Mouse (Mus musculus): ENCODE measurements around the gene Galr3. TPM values are rescaled to one million over a fixed set of nuclear protein-coding genes. Genes with fewer than 3 reads are reported as not detected.

Galr3 gene
- total and polyA plus RNA-seq, 2 experiments from 2014 or later = 0.20 to 0.47 TPM

DNA sequence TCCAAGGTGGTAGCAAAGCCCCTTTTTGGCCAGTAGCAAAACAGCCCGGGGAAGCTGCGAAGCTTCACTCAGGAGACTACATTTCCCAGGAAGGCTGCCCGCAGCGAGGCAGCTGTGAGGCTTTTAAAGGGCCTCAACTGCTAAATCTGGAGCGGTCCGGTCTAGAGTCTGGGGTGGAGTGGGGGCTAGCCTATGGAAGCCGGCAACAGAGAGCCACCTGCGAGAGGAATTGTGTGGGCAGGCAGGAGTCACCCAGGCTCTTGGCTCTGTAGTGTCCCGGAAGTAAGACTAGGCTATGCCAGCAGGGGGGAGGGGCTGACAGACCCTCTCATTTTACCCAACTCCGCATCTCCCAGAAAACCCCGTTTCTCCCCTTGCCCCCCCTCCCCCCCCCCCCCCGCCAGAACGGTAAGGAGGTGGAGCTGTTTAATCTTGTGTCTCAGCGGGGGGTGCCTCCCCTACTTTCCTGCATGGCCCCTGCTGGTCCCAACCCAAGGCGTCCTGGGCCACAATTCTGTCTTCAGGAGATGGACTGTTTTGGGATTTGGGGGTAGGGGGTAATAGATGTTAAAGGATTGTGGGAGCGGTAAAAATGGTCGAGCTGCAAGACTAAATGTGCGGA, 15.9 kb upstream of the Galr3 start:
- Histone ChIP-seq H3K4me2 (ENCODE audit: low read depth, low read length) (peak overlapping the region; percentile 29), H3K36me3 (ENCODE audit: insufficient read depth, low read length) (no peaks in the 10 kb centered on the region), H3K4me3 (ENCODE audit: low read length) (peak overlapping the region; percentile 8; the same call in 1 of the 2 replicates), H3K4me1 (ENCODE audit: insufficient read depth, low read length) (peaks cover 17% of the 10 kb centered on the region; the same call in 1 of the 2 replicates), H3K27me3 (ENCODE audit: insufficient read depth, low read length) (no peaks in the 10 kb centered on the region), H3K9ac (replicated peaks; ENCODE audit: low read length) (peak overlapping the region; percentile 28; the same call in 1 of the 2 replicates), H3K9me3 (ENCODE audit: low read length) (no peaks in the 10 kb centered on the region), H3K27ac (0 out of 2 replicates have a peak overlapping the region, but pooled peaks have one; percentile 97)
- TF ChIP-seq CTCF (IDR thresholded peaks at IDR 0.05; ENCODE audit: low read depth) = no peak
- ATAC-seq = no peak
- WGBS = 9% methylated on average over 15 of the region's 18 CpGs
- peak; percentile 39 for DNase-seq (ENCODE audit: low spot score)

DNA sequence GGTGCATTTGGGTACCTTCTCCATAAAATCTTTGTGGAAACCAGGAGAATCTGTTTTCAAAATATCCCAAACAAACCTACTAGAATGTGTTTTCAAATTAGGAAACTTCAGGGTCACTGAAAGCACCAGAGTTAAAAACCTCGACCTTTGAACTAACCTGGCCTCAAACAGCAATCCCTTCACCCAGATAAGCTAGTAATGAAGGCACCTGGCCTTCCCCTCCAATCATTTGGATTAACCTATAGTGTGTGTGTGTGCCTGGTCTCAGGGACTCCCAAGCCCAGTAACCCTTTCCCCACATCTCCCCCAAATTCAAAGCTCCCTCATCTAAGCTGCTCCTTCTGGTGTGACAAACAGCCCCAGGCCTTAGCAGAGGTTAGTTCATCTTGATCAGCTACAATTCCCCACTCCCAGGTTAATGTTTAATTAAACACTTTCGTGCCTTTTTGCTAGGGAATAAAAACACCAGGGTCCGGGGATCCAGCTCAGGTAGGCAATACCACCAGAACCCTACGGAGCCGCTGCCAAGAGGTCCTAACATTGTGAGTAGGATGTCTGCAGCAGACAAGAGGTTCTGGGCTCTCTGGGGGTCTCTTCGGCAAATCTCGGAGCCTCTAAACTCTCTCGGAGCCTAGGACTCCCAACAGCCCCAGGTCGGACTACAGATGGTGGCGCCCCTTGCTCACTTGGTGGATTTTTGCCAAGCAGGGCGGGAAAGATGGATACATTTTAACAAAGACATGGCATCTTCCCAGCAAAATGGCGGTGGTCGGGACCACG, 15.0 kb upstream of the Galr3 start:
- Histone ChIP-seq H3K36me3 (ENCODE audit: insufficient read depth, low read length) (no peaks in the 10 kb centered on the region), H3K27ac (peak overlapping the region; percentile 97; the same call in 1 of the 2 replicates), H3K27me3 (ENCODE audit: insufficient read depth, low read length) (no peaks in the 10 kb centered on the region), H3K9me3 (ENCODE audit: low read length) (no peaks in the 10 kb centered on the region), H3K4me1 (ENCODE audit: insufficient read depth, low read length) (peaks cover 25% of the 10 kb centered on the region), H3K4me3 (ENCODE audit: low read length) (no peak overlapping the region), H3K9ac (replicated peaks; ENCODE audit: low read length) (peak overlapping the region; percentile 99), H3K4me2 (ENCODE audit: low read depth, low read length) (peak overlapping the region; percentile 97)
- WGBS = 34% methylated on average over 14 of the region's 14 CpGs
- ATAC-seq (no peak), DNase-seq (ENCODE audit: low spot score) (peak; percentile 78)
- TF ChIP-seq CTCF (IDR thresholded peaks at IDR 0.05; ENCODE audit: low read depth) = no peak

DNA sequence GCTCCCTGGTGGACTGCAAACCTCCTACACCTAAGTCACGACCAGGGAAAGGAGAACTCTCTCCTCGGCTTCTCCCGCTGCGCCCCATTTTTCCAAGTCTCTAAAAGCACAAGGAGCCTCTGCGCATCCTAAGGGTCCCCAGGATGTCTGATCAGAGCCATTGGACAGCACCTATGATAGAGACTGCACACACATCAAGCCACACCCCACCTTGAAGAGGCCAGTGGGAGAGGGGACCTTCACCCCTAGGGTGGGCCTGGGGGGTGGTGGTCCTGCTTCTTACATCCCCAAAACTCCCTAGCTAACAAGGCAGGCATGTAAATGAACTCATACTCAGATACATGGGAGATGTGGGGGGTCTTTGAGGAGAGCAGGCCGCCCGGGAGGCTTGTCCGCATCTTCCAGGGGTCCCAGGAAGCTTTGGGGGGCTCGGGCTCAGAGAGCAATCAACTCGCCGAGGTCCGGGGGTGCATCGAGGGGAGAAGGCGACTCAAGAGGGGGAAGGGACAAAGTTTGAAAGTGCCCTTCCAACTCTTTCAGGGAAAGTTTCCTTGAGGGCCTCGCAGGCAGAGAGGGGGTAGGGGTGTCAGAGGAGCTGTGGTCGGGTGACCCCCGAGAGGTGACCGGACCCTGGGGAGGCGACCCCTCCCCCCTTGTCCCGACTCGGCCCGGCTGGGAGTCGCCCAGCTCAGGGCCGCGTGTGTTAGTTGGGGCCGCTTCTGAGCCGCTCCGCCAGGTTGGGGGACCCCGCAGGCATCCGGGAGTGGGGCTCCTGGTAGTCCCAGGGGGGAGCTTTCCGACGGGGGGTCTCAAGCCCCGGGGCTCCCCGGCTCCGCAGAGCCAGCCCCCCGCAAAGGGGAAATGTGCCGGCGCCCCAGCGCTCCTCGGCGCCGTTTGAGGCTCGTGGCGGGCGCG, 14.1 kb upstream of the Galr3 start:
- Histone ChIP-seq H3K27me3 (ENCODE audit: insufficient read depth, low read length) (no peaks in the 10 kb centered on the region), H3K4me2 (ENCODE audit: low read depth, low read length) (peak overlapping the region; percentile 97), H3K36me3 (ENCODE audit: insufficient read depth, low read length) (no peaks in the 10 kb centered on the region), H3K9ac (replicated peaks; ENCODE audit: low read length) (peak overlapping the region; percentile 99), H3K27ac (peak overlapping the region; percentile 97), H3K9me3 (ENCODE audit: low read length) (no peaks in the 10 kb centered on the region), H3K4me3 (ENCODE audit: low read length) (peak overlapping the region; percentile 68), H3K4me1 (ENCODE audit: insufficient read depth, low read length) (peaks cover 25% of the 10 kb centered on the region)
- TF ChIP-seq CTCF (IDR thresholded peaks at IDR 0.05; ENCODE audit: low read depth) = no peak
- no peak for ATAC-seq
- DNase-seq (ENCODE audit: low spot score) = no peak
- 4% methylated on average over 36 of the region's 46 CpGs for WGBS

DNA sequence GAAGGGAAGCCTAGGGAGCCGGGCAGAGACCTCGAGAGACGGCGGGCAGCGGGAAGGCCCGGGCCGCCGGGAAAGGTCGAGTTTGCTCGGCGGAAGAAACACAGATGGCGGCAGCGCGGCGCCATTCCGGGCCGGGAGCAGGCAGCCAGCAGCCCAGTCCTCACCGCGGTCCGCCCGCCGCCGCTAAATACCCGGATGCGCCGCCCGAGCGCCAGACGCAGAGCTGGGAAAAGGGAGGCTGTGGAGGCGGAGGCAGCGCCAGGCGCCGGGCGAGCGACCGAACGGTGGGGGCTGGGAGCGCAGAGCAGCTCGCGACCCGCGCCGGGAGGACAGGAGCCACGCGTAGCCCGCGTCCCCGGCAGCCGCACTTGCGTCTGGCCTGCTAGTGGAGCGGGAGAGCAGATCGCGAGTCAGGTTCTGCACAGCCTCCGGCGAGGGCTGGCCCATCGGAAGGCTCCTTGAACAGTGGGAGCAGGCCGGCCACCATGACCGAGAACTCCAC, 13.4 kb upstream of the Galr3 start, which contains the start of gene H1f0:
Gene H1f0, plus strand, starts transcription at position 214 of the 502 bp plus-strand sequence.
- Histone ChIP-seq H3K27me3 (ENCODE audit: insufficient read depth, low read length) (no peaks in the 10 kb centered on the region), H3K9ac (replicated peaks; ENCODE audit: low read length) (peak within 1 kb of the TSS; percentile 99), H3K9me3 (ENCODE audit: low read length) (no peaks in the 10 kb centered on the region), H3K4me3 (ENCODE audit: low read length) (peak within 1 kb of the TSS; percentile 68), H3K4me2 (ENCODE audit: low read depth, low read length) (peak within 1 kb of the TSS; percentile 97), H3K27ac (peak within 1 kb of the TSS; percentile 97), H3K36me3 (ENCODE audit: insufficient read depth, low read length) (no peaks in the 10 kb centered on the region), H3K4me1 (ENCODE audit: insufficient read depth, low read length) (peaks cover 25% of the 10 kb centered on the region)
- DNase-seq (ENCODE audit: low spot score) = peak; percentile 94
- no peak for TF ChIP-seq CTCF (IDR thresholded peaks at IDR 0.05; ENCODE audit: low read depth)
- peak; percentile 85 for ATAC-seq
- WGBS = under 1% methylated on average over 55 of the region's 58 CpGs

DNA sequence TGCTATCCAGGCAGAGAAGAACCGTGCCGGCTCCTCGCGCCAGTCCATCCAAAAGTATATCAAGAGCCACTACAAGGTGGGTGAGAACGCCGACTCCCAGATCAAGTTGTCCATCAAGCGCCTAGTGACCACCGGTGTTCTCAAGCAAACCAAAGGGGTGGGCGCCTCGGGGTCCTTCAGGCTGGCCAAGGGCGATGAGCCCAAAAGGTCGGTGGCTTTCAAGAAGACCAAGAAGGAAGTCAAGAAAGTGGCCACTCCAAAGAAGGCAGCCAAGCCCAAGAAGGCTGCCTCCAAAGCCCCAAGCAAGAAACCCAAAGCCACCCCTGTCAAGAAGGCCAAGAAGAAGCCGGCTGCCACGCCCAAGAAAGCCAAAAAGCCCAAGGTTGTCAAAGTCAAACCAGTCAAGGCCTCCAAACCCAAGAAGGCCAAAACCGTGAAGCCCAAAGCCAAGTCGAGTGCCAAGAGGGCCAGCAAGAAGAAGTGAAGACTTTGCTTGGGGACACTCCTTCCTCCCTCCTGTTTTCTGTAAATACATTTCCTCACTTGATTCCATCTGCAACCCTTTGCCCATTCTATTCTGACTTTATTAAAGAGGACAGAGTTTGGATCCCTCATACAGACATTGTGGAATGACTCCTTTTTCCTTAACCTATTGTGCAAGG, 12.7 kb upstream of the Galr3 start:
- no peak for ATAC-seq

More for the DNA sequence above, 12.7 kb upstream of the Galr3 start:
- H3K9me3 ChIP-seq (ENCODE audit: low read length) = no peaks in the 10 kb centered on the region
- TF ChIP-seq CTCF (IDR thresholded peaks at IDR 0.05; ENCODE audit: low read depth) = no peak
- H3K4me1 ChIP-seq (ENCODE audit: insufficient read depth, low read length) = peaks cover 25% of the 10 kb centered on the region
- peak overlapping the region; percentile 97 for H3K27ac ChIP-seq
- WGBS = 19% methylated on average over 16 of the region's 16 CpGs
- peak overlapping the region; percentile 99 for H3K9ac ChIP-seq (replicated peaks; ENCODE audit: low read length)
- no peaks in the 10 kb centered on the region for H3K27me3 ChIP-seq (ENCODE audit: insufficient read depth, low read length)
- peak overlapping the region; percentile 97 for H3K4me2 ChIP-seq (ENCODE audit: low read depth, low read length)
- H3K36me3 ChIP-seq (ENCODE audit: insufficient read depth, low read length) = no peaks in the 10 kb centered on the region
- peak overlapping the region; percentile 68 for H3K4me3 ChIP-seq (ENCODE audit: low read length)
- DNase-seq (ENCODE audit: low spot score) = no peak
